Mouse (Mus musculus) monocyte, adult 2 months (primary cell): Measurements from ENCODE around the gene Nfe2l2.
"Not testable (repeated sequence)": the region's sequence is repeated elsewhere in the genome, so short reads cannot be mapped to it uniquely, and the experiment has no call there.

Experiments
- DNase-seq, 2 experiments: peaks; one replicate each; pipeline ENCODE4 v3.0.0; 2022; ENCODE audit warnings: low spot score in 2 of 2, low read depth in 1 of 2

Nfe2l2 gene

DNA sequence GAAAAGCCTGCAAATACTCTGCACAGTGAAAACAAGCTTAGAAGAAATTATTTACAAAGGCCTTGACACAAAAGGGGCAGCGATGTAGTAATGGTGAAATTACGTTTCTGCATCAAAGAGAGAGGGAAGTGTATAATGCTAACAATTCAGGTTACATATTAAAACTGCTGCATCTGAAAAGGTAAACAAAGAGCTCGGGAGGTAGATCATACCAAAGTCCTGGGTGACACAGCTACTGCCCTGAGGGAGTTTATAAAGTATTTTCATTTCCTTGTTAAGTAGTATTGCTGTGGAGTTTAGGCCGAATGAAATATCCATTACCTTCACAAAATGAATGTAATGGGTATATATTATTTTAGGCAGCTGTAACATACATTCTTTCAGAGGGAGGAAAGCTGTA is 10.3 kb upstream of the Nfe2l2 start:
- DNase-seq: no peak

DNA sequence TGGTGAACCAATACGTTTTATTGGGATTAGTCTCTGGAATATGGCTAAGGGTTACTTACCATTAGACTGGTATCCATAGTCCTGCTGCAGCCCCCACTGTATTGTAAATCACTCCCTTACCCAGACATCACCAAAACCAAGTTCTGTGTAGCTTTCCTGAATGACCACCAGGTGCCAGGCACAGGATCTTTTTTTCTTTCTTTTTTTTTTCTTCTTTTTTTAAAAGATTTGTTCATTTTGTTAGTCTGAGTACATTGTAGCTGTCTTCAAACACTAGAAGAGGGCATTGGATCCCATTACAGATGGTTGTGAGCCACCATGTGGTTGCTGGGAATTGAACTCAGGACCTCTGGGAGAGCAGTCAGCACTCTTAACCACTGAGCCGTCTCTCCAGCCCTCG is 8.6 kb upstream of the Nfe2l2 start:
- no peak for DNase-seq

DNA sequence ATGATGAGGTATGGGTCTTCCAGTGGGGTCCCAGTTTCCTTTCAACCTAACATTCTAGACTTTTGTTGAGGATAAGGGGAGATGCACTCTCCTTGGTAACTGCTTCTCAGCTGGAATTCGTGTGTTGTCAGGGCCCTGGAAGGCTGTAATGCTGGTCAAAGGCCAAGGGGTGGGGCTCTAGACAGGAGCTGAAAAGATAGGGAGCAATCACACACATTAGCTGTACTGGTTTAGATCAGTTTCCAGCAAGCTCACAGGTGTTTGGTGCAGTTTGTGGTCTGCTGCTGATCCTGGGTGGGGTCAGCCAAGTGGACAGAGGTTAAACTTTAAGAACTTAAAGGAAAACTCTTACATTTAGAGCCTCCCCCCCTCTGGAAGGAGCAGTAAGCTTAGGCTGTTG is 3.0 kb upstream of the Nfe2l2 start:
- no peak for DNase-seq

DNA sequence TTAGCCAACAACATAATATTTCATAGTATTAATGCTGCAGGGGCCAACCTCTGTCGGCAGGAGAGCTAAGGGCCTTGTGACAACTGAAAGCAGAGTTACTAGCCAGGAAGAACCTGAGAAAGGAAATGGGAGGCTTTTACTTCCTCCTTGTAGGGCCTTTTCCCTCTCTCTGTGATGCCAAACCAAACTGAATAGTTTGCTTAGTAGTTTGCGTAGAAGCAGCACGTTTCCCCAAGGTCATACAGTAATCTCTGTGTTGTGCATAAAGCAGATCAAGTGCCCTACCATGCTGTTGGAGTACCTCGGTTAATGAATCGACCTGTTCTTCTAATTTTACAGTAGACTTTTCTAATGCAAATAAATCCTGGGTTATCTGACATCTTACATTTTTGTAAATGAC is 2.0 kb upstream of the Nfe2l2 start:
- no peak for DNase-seq

DNA sequence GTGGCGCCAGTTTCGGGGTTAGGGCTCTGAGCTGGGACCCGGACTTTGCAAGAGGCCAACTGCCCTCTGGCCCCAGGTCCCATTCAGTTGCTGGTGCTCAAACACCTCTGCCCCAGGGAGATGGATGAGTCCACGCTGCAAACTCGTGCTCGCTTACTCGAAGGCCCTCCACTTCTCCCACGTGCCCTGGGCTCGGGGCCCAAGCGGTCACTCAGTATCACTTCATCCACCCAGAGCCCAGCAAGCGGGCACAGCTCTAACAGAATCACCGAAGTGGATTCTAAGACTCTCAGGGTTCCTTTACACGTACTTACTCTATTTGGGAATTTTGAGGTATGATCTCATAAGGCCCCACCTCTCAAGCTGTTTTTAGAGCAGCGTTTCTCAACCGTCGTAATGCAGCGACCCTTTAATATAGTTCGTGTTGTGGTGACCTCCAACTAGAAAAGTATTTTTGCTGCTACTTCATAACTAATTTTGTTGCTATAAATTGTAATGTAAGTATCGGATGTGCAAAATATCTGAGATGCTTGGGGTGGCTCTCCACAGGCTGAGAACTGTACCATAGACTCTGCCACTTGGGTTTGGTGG is 816 bp upstream of the Nfe2l2 start:
- peak in 1 of 2 experiments; percentile 60 for DNase-seq

DNA sequence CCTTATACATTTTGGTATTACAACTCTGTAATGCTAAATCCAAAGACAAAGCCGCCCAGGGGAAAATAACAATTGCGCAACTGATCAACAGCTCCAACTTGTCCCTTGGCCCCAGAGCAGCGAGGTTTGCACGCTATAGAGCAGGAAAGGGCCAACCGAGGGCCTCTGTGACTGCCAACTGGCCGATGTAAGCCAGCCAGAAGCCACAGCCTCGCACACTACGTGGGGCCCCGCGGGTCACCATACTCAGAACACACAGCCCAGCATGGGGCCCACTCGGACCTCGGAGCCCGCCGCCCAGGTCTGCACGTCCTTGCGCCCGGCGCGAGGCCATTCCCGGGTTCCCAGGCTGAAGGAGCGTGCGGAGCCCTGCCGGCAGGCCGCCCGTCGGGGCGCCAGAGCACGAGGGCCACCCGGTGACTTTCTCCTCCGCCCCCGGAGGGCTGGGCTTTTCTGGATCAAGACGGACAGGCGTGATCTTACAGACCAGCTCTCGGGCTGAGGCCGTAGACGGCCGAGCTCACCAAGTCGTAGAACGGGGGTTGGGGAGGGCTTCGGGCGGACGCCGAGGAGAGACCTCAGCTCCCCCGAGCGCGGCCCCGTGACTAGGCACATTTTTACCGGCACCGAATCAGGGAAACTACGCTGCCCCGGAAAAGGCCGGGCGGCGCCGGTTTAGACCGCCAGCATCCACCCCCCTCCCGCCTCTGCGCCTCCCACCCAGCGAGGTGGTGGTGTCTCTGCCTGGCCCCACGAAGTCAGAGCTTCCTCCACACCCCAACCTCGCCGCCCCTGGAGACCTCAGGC is 863 bp downstream of the Nfe2l2 start:
- DNase-seq: peak; percentile 64 to 86

DNA sequence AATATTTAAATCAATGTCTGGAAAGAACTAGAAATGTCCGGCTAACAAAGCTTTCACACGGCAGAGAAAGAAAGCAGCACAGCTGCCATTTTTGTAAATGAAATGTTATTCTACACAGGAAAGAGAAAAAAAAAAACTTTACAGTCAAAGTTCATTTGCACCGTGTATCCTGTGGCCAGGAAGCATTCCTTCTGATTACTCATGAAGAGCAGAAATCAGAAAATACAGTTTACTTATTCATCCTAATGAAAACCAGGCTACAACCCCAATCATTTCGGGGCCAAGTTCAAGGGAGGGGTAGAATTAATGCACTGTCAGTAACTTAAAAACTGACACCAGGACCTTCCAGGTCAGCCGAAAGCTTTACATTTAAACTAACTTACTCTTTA is 1.9 kb downstream of the Nfe2l2 start:
- DNase-seq: no peak

DNA sequence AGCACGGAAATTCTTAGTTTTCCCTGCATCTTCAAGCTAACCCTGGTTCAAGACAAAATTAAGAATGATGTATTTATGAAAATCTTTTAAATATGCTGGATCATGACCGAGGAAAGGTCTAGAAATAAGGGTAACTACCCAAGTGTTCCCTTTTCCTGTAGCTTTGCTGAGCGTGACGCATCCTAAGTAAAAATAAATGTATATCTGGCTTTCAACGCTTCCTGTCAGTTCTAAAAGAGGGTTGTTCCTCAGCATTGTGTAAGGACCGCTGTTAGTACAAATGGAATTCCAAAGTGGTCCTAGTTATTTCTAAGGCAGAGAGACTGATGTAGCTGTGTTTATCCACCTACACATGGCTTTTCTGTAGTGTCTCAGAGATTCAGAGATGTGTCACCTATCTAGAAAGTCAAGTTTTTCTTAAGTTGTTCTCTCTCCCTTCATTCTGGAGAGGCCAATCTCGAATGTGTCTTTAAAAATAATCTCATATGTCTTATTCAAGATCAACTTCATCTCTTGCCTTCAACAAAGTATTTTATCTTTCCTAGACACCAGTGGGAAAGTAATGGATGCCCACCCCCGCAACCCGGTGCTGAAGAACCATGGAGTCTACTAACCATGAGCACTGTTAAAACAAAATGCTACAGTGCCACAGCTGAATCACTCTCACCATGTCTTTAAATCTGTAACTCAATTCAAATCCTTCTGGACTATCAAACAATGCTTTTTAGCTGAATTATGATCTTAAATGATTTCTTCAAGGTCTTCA is 2.4 kb downstream of the Nfe2l2 start:
- DNase-seq: no peak

DNA sequence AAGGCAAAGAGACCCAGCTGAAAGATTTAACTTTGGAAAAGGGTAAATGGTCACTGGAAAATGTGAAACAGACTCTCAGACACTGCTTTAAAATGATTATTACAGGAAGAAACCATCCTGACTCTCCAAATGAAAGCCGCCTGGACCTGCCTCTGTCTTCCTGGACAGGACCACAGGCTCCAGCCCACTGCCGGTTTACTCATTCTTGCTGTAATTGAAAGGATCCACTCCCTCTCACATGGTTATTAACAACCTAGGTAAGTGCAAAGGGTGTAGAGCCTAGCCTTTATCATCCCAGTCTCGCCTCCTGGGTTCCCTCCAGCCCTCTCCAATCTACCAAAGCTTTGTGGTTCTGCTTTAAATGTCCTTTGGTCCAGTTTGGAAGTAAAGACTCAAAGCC is 3.2 kb downstream of the Nfe2l2 start:
- no peak for DNase-seq

DNA sequence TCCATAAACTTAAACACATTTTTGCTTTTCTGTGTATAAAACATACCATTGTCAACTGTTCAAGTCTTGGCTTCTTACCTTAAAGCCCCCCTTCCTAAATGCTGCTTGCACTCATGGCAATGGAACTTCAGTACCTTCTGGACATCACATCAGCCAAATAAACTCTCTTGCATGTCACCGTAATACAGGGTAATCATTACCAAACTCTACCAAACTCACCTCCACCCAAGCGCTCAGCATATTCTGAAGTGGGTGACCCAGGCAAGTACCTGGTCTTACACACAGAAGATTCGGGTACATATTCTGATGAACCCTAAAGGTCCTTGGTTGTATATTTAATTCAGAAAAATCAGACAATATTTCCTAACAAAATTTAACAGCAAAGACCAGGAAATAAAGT is 3.9 kb downstream of the Nfe2l2 start:
- DNase-seq: no peak

DNA sequence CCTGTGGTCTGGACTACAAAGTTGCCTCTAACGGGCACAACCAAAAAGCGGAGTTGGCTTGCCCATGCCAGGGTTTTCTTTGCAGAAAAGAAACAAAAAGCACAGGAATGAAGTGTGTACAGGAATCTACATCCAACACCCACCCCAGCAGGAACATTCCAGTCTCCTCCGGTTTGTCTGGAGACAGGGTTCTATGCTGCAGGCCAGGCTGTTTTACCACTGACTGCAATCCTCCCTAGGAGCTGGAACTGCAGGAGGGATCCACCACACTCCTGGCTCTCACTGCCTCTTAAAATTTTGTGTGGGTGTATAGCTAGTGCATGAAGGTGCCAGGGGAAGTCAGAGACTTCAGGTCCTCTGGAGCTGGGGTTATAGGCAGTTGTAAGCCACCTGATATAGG is 5.6 kb downstream of the Nfe2l2 start:
- no peak for DNase-seq

DNA sequence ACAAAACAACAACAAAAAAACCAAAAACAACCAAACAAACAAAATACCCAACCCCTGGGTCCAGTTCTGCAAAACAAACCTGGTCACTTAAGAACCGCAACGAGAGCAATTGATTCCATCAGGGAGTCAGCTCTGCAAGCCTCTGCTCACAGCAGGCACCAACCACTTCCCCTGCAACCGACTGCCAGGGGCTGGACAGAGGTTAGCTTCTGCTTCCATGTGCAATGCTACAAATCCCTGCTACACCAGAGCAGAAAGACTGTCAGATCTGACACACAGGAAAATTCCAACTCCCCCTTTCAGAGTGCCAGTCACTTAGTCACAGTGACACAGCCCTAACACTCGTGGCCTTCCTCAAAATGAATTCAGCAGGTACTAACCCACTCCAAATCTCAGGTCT is 6.4 kb downstream of the Nfe2l2 start:
- DNase-seq: no peak

DNA sequence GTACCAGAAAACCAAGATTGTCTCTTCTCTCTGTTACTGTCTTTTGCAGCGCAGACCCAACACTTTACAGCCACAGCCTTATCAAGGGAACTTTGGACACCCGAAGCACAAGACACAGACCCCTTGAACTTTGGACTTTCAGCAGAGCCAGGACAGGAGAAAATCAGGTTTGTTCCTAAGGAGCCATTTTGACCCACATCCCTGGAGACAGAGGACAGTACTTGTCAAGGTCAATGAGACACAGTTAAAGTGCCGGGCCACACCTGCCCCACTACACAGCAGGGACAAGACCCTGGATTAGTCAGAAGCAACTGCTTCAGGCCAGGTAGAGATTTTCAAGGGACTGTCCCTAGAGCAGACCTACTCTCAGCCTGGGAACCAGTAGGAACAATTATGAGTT is 7.2 kb downstream of the Nfe2l2 start:
- no peak for DNase-seq

DNA sequence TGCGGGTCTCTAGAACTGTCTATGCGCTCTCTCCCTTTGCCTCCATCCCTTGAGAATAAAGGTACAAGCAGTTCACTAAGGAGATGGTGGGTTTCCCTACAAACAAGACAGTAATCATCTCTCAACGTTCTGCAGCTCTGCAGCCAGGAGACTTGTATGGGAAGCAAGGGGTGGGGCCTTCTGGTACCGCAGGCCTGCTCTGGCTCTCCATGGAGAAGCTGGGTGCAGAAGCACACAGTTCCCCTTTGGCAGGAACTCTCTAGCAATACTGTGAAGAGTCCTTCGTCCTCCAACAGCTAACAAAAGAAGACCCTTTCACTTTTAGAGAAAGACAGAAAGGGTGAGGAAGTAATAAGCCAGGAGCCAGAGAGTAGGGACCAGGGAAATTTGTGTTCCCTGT is 8.1 kb downstream of the Nfe2l2 start:
- DNase-seq: no peak

DNA sequence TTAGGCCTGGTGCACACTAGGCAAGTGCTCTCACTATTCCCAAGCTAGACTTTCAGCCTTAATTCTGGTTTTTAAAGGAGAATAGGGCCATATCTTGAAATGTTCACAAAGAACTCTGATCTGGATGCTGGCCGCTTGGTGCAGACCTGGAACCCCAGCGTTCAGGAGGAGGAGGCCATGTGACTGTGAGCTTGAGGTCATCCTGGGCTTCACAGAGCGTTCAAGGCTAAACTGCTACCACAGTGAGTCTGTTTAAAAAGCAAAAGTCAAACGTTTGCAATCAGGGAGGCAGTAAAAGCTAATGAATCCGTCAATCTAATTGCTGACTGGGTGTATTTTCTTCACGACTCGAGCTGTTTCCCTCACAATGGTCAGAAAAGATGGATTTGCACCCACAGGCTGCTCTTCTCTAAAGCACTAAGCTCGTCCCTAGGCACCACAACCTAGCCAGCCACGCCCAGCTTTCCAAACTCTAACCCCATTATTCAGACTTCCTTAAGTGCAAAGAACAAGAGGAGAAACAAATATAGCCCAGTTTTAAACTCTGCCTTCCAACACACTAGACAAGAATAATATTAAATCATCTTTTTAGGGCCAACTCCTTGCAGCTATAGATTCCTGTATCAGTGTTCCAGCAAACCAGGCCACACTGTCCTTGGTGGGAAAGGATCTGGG is 8.6 kb downstream of the Nfe2l2 start:
- no peak for DNase-seq

DNA sequence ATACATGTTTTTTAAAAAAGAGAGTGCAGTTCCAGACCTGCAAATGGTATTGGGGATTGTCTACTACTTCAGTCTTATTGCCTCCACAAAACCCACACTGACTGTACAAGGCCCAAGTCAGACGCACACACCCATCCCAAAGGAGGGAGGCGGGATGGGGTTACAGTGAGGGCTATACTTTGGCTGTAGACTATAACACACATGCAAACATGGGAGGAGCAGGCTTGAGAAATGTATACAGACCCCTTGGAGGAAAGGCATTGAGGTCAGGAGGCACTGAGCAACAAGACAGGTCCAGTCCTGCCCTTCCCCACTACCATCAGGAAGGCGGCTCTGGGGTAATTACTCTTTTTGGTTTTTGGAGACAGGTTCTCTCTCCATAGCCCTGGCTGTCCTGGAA is 9.5 kb downstream of the Nfe2l2 start:
- DNase-seq: not testable (repeated sequence)

DNA sequence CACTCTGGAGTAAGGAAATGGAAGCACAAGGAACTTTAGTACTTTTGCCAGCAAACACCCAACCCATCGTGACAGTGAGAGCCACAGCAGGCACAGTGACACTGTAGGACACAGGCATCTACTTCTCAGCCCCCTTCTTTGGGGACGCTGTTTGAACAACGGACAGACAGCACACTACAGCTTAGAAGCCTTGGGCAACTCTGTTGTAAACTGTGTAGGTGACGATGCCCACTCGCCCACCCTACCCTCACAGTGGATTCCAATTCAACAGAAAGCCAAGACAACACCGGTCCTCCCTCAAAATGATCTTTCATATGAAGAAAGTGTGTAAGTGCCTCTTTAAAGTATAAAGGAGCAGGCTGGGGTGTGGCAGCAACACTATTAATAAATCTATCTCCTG is 12.1 kb downstream of the Nfe2l2 start:
- DNase-seq: no peak

DNA sequence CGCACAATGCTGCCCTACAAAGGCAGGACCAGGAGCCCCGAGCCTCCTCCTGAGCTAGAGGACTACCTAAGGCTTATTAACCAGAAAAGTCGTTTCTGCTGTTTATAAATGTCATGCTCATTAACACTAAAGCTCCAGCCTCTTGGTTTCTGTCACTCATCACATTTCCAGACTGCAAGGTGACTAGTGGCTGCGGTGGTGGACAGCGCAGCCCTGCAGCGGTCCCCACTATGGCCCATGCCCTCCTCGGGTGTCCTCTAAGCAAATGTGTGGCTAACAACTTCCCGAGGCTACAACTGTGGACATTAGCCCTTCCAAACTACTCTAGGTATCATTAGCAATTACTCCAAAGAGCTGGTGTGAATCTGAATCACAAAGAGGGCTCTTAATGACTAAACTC is 13.1 kb downstream of the Nfe2l2 start:
- DNase-seq: no peak

DNA sequence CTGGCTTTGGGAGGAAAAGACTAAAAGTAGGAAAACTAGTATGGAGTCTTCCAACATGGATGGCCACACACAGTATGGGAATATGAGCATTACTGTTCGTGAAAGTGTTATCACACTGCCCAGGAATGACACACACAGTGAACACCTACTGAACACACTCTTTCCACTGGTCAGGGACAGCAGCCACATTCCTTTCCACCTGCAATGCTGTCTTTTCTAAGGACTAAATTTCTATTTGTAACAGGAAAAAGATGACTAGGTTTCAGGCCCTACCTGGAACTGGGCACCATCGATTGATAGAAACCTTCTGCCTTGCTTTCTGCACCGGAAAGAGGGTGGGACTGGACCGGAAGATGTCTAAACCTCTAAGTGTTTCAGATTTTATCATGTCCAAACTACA is 13.8 kb downstream of the Nfe2l2 start:
- no peak for DNase-seq

DNA sequence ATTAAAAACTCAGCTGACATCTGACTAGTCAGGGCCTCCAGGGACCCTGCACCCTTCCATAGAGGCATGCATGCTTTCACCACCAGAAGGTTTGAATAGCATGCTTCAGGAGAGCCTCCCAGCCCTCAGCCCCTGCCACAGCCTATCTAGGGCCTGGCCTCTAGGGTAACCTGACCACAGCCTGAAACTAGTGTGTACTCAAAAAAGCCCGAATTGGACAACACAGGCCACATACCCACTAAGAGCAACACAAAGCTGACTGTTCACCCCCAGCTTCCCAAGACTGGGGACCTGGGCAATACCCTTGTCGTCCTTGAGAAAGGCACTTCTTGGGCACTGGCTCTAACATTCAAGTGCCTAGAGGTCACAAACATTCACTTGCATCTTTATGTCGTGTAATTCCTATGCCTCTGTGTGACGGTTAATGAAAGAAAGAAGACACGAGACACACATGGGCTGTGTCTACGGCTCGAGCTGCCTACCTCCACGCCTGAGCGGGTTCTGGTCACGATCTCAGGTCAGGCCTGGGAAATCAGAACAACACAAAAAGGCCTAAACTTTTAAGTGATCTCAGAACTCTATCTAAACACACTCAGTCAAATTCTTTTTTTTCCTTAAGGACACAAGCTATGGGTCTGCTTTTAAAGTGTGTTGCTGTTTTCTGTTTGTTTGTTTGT is 14.8 kb downstream of the Nfe2l2 start:
- no peak for DNase-seq

DNA sequence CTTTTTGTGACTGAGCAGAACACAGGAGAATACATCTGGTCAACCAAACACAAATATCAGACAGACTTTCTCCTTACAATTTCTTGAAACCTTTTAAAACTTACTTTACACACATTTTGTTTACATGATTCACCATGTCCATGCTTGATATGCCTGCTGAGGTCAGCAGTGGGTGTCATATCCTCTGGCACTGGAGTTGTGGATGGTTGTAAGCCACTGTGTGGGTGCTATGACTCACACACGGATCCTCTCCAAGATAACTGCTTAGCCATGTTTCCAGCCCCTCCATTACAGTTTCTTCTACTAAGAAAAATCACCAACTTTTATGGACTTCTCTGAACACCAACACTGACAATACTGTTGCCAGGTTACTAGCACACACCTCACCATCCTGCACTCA is 15.5 kb downstream of the Nfe2l2 start:
- no peak for DNase-seq
